Mouse (Mus musculus) cerebellum, postnatal 14 days (tissue): ENCODE data around the gene Ldah.

ENCODE experiments used
- DNase-seq, 2 experiments: peaks; one replicate each; pipeline ENCODE4 v3.0.0; 2021; ENCODE audit warnings: mixed read lengths in 2 of 2

Gene Ldah

GRCm38 (mm10) chr12:8320084-8320713, 112.3 kb downstream of the Ldah start:
- peak; percentile 90 to 93 for DNase-seq

- peak in 1 of 2 experiments; percentile 45 for DNase-seq
Measured at GRCm38 (mm10) chr12:8321506-8321905, 113.6 kb downstream of the Ldah start.

- DNase-seq: no peak
Measured at GRCm38 (mm10) chr12:8324086-8324485, 116.2 kb downstream of the Ldah start.

- peak; percentile 47 to 49 for DNase-seq
Measured at GRCm38 (mm10) chr12:8325245-8325942, 117.5 kb downstream of the Ldah start.

- peak; percentile 66 to 68 for DNase-seq
Measured at GRCm38 (mm10) chr12:8325943-8326522, 118.1 kb downstream of the Ldah start.

GRCm38 (mm10) chr12:8326825-8327674, 119.1 kb downstream of the Ldah start:
- peak; percentile 98 to 99 for DNase-seq

GRCm38 (mm10) chr12:8327675-8328053, 119.8 kb downstream of the Ldah start:
- no peak for DNase-seq

- peak in 1 of 2 experiments; percentile 50 for DNase-seq
Measured at GRCm38 (mm10) chr12:8329236-8329635, 121.3 kb downstream of the Ldah start.

GRCm38 (mm10) chr12:8331489-8332173, 123.7 kb downstream of the Ldah start:
- peak; percentile 63 to 70 for DNase-seq

- DNase-seq: no peak
Measured at GRCm38 (mm10) chr12:8332174-8332542, 124.3 kb downstream of the Ldah start.

GRCm38 (mm10) chr12:8333617-8334016, 125.7 kb downstream of the Ldah start:
- no peak for DNase-seq

GRCm38 (mm10) chr12:8334261-8334660, 126.4 kb downstream of the Ldah start:
- DNase-seq: no peak
